Mouse (Mus musculus) MEL-GATA-1-ER (cell line): Measurements from ENCODE around the gene Pkn1.

Experiments used
- DNase-seq: peaks from one replicate; pipeline ENCODE4 v3.0.0-alpha.2; 2012; ENCODE audit warnings: low read depth; ENCODE audit errors: extremely low read depth

Gene Pkn1

GRCm38 (mm10) chr8:83698661-83699453 is at the start of gene Pkn1:
TSS of gene Pkn1 (minus strand) at chr8:83699179.
- DNase-seq: no peak

GRCm38 (mm10) chr8:83748708-83749107 is 49.7 kb upstream of the Pkn1 start:
- peak; percentile 76 for DNase-seq

- DNase-seq: no peak
These were observed 48.8 kb upstream of the Pkn1 start for GRCm38 (mm10) chr8:83747661-83748346.

- DNase-seq: no peak
These were observed 45.1 kb upstream of the Pkn1 start for GRCm38 (mm10) chr8:83744070-83744469.

GRCm38 (mm10) chr8:83742968-83743367 is 44.0 kb upstream of the Pkn1 start:
- no peak for DNase-seq

GRCm38 (mm10) chr8:83741849-83742655 is 43.1 kb upstream of the Pkn1 start:
- DNase-seq: no peak

GRCm38 (mm10) chr8:83740976-83741741 is 42.2 kb upstream of the Pkn1 start, which contains the start of gene Adgre5:
TSS of gene Adgre5 (minus strand) at chr8:83741326.
- DNase-seq: no peak

GRCm38 (mm10) chr8:83740586-83740975 is 41.6 kb upstream of the Pkn1 start:
- no peak for DNase-seq

- peak; percentile 42 for DNase-seq
These were observed 40.9 kb upstream of the Pkn1 start for GRCm38 (mm10) chr8:83739711-83740468.

- no peak for DNase-seq
These were observed 40.2 kb upstream of the Pkn1 start for GRCm38 (mm10) chr8:83738949-83739710.

- DNase-seq: peak; percentile 30
These were observed 39.0 kb upstream of the Pkn1 start for GRCm38 (mm10) chr8:83737852-83738562.

- DNase-seq: no peak
These were observed 38.4 kb upstream of the Pkn1 start for GRCm38 (mm10) chr8:83737346-83737745.

- no peak for DNase-seq
These were observed 37.7 kb upstream of the Pkn1 start for GRCm38 (mm10) chr8:83736681-83737080.

GRCm38 (mm10) chr8:83732919-83733318 is 33.9 kb upstream of the Pkn1 start:
- DNase-seq: no peak

GRCm38 (mm10) chr8:83731906-83732305 is 32.9 kb upstream of the Pkn1 start:
- DNase-seq: no peak

GRCm38 (mm10) chr8:83729009-83729807 is 30.2 kb upstream of the Pkn1 start:
- DNase-seq: no peak

- DNase-seq: no peak
These were observed 26.6 kb upstream of the Pkn1 start for GRCm38 (mm10) chr8:83725521-83726102.
